In genomic region chr14:33423003-33423402, GRCm38 (mm10) we compare ENCODE assay signal across 32 mouse cellular contexts. TPM values are rescaled to one million over a fixed set of nuclear protein-coding genes. Genes with fewer than 3 reads are reported as not detected.
"Had no signal": no experiment of that assay in that cellular context is flagged by ENCODE, and none has a peak within 500 bp of the region (broad histone marks: within the 10 kb centered on the region; RNA-seq: fewer than 3 reads in every experiment).

No protein-coding gene starts in this region.

- H3K4me2 ChIP-seq: heart, embryonic 12.5 days; hindbrain, embryonic 12.5 days; hindbrain, embryonic 14.5 days; intestine, embryonic 15.5 days; limb, embryonic 12.5 days; limb, embryonic 15.5 days; liver, embryonic 12.5 days had no signal

- H3K9me3 ChIP-seq: heart, embryonic 10.5 days; heart, embryonic 12.5 days; hindbrain, embryonic 10.5 days; hindbrain, embryonic 12.5 days; intestine, embryonic 15.5 days; limb, embryonic 12.5 days; limb, embryonic 15.5 days; liver, embryonic 12.5 days had no signal

- DNase-seq: gastrocnemius, postnatal 14 days; gastrocnemius, postnatal 36 days; heart, adult 18-20 months; heart, postnatal 10 days; heart, postnatal 4 days; kidney, adult 18-20 months; kidney, adult 8-10 months; kidney, postnatal 10 days; kidney, postnatal 25 days; kidney, postnatal 4 days; layer of hippocampus, adult 9-11 months; left cerebral cortex, postnatal 4 days had no signal

- H3K4me3 ChIP-seq: heart, embryonic 10.5 days; heart, embryonic 12.5 days; hindbrain, embryonic 10.5 days; hindbrain, embryonic 12.5 days; intestine, embryonic 15.5 days; layer of hippocampus, adult 2 months; left cerebral cortex, adult 2 months; limb, embryonic 12.5 days; limb, embryonic 15.5 days; liver, embryonic 12.5 days had no signal

- H3K4me1 ChIP-seq: hindbrain, embryonic 10.5 days; hindbrain, embryonic 12.5 days; intestine, embryonic 15.5 days; limb, embryonic 15.5 days; liver, embryonic 12.5 days had no signal

- H3K27ac ChIP-seq: heart, embryonic 10.5 days; hindbrain, embryonic 10.5 days; hindbrain, embryonic 12.5 days; hindbrain, embryonic 14.5 days; intestine, embryonic 15.5 days; layer of hippocampus, adult 2 months; left cerebral cortex, adult 2 months; limb, embryonic 12.5 days; limb, embryonic 15.5 days; liver, embryonic 12.5 days; liver, embryonic 14.5 days had no signal

- H3K36me3 ChIP-seq: heart, embryonic 12.5 days; hindbrain, embryonic 10.5 days; hindbrain, embryonic 12.5 days; intestine, embryonic 15.5 days; limb, embryonic 12.5 days; limb, embryonic 15.5 days; liver, embryonic 12.5 days had no signal

- ATAC-seq: hindbrain, embryonic 16.5 days; inflammation-experienced regulatory T-cells, adult 6 months; intestine, embryonic 15.5 days; intestine, postnatal 0 days; liver, embryonic 12.5 days had no signal

- H3K9ac ChIP-seq: heart, embryonic 12.5 days; hindbrain, embryonic 12.5 days; hindbrain, embryonic 14.5 days; intestine, embryonic 15.5 days; limb, embryonic 12.5 days; limb, embryonic 15.5 days; liver, embryonic 12.5 days; liver, embryonic 14.5 days had no signal

- H3K27me3 ChIP-seq: heart, embryonic 12.5 days; hindbrain, embryonic 12.5 days; intestine, embryonic 15.5 days; limb, embryonic 12.5 days; limb, embryonic 15.5 days; liver, embryonic 12.5 days had no signal

RNA-seq across cellular contexts. Expression of gene Frmpd2, which starts 48.5 kb away (rescaled TPM):
- total RNA-seq: gastrocnemius, adult 8-10 months; gastrocnemius, postnatal 36 days; heart, postnatal 10 days; heart, postnatal 25 days; liver, adult 2 months had no signal
- polyA plus RNA-seq: heart, embryonic 14.5 days; inflammation-experienced regulatory T-cells, adult 6 months; intestine, embryonic 15.5 days; intestine, postnatal 0 days; kidney, embryonic 14.5 days; limb, embryonic 12.5 days; limb, embryonic 15.5 days; liver, adult 2 months; liver, embryonic 12.5 days; liver, embryonic 14.5 days had no signal
